Mouse (Mus musculus): ENCODE measurements at regions not wholly inside any gene's neighbourhood (a gene's known extent, or its start where the extent isn't known, plus 50 kb on each side); places are given as distances from the start of the nearest gene placed in this dataset.

- Histone ChIP-seq H3K4me3 (ENCODE audit: insufficient read depth, poor library complexity, severe bottlenecking) (no peak overlapping the region), H3K36me3 (ENCODE audit: control insufficient read depth, insufficient read depth) (no peaks in the 10 kb centered on the region), H3ac (ENCODE audit: control insufficient read depth, insufficient read length, low read depth) (no peak overlapping the region), H3K79me2 (ENCODE audit: control insufficient read depth, insufficient read depth) (no peaks in the 10 kb centered on the region), H3K27me3 (ENCODE audit: control insufficient read depth, insufficient read depth, insufficient read length) (no peaks in the 10 kb centered on the region), H3K79me3 (ENCODE audit: low read depth) (no peaks in the 10 kb centered on the region)
- TF ChIP-seq USF1 (IDR thresholded peaks at IDR 0.05; ENCODE audit: low read depth), result no peak
- no peak for TF ChIP-seq MYOG (IDR thresholded peaks at IDR 0.05; ENCODE audit: control insufficient read depth, extremely low read depth, insufficient read length)
- TF ChIP-seq CEBPB (IDR thresholded peaks at IDR 0.05; ENCODE audit: low read depth), result no peak
- TF ChIP-seq MYOD1 (IDR thresholded peaks at IDR 0.05; ENCODE audit: control insufficient read depth, insufficient read length, low read depth), result no peak
- no peak for TF ChIP-seq MAX (IDR thresholded peaks at IDR 0.05)
- TF ChIP-seq CTCF (IDR thresholded peaks at IDR 0.05; ENCODE audit: control insufficient read depth, insufficient read depth, insufficient read length), result no peak
- no peak for TF ChIP-seq FOSL1 (IDR thresholded peaks at IDR 0.05; ENCODE audit: insufficient read depth, low read length, poor library complexity, severe bottlenecking)
Observed at GRCm38 (mm10) chr1:136776211-136776610, 151.5 kb downstream of the Zfp281 start.

- Histone ChIP-seq H3K4me3 (ENCODE audit: insufficient read depth, poor library complexity, severe bottlenecking) (no peak overlapping the region), H3K27me3 (ENCODE audit: control insufficient read depth, insufficient read depth, insufficient read length) (no peaks in the 10 kb centered on the region), H3K79me3 (ENCODE audit: low read depth) (no peaks in the 10 kb centered on the region), H3ac (ENCODE audit: control insufficient read depth, insufficient read length, low read depth) (no peak overlapping the region), H3K79me2 (ENCODE audit: control insufficient read depth, insufficient read depth) (no peaks in the 10 kb centered on the region), H3K36me3 (ENCODE audit: control insufficient read depth, insufficient read depth) (no peaks in the 10 kb centered on the region)
- TF ChIP-seq FOSL1 (IDR thresholded peaks at IDR 0.05; ENCODE audit: insufficient read depth, low read length, poor library complexity, severe bottlenecking) (no peak), MAX (IDR thresholded peaks at IDR 0.05) (no peak), MYOD1 (IDR thresholded peaks at IDR 0.05; ENCODE audit: control insufficient read depth, insufficient read length, low read depth) (no peak), CEBPB (IDR thresholded peaks at IDR 0.05; ENCODE audit: low read depth) (no peak), CTCF (IDR thresholded peaks at IDR 0.05; ENCODE audit: control insufficient read depth, insufficient read depth, insufficient read length) (no peak), USF1 (IDR thresholded peaks at IDR 0.05; ENCODE audit: low read depth) (no peak), MYOG (IDR thresholded peaks at IDR 0.05; ENCODE audit: control insufficient read depth, extremely low read depth, insufficient read length) (no peak)
Observed at GRCm38 (mm10) chr1:136777263-136777980, 152.7 kb downstream of the Zfp281 start.

GRCm38 (mm10) chr1:136779384-136779783, 154.7 kb downstream of the Zfp281 start:
- Histone ChIP-seq H3K36me3 (ENCODE audit: control insufficient read depth, insufficient read depth) (no peaks in the 10 kb centered on the region), H3K79me2 (ENCODE audit: control insufficient read depth, insufficient read depth) (no peaks in the 10 kb centered on the region), H3ac (ENCODE audit: control insufficient read depth, insufficient read length, low read depth) (no peak overlapping the region), H3K27me3 (ENCODE audit: control insufficient read depth, insufficient read depth, insufficient read length) (no peaks in the 10 kb centered on the region), H3K79me3 (ENCODE audit: low read depth) (no peaks in the 10 kb centered on the region), H3K4me3 (ENCODE audit: insufficient read depth, poor library complexity, severe bottlenecking) (no peak overlapping the region)
- TF ChIP-seq USF1 (IDR thresholded peaks at IDR 0.05; ENCODE audit: low read depth) (no peak), CTCF (IDR thresholded peaks at IDR 0.05; ENCODE audit: control insufficient read depth, insufficient read depth, insufficient read length) (no peak), CEBPB (IDR thresholded peaks at IDR 0.05; ENCODE audit: low read depth) (no peak)

GRCm38 (mm10) chr1:136781561-136782025, 156.9 kb downstream of the Zfp281 start:
- Histone ChIP-seq H3K79me3 (ENCODE audit: low read depth) (no peaks in the 10 kb centered on the region), H3K79me2 (ENCODE audit: control insufficient read depth, insufficient read depth) (no peaks in the 10 kb centered on the region), H3K36me3 (ENCODE audit: control insufficient read depth, insufficient read depth) (no peaks in the 10 kb centered on the region), H3K4me3 (ENCODE audit: insufficient read depth, poor library complexity, severe bottlenecking) (no peak overlapping the region), H3K27me3 (ENCODE audit: control insufficient read depth, insufficient read depth, insufficient read length) (no peaks in the 10 kb centered on the region), H3ac (ENCODE audit: control insufficient read depth, insufficient read length, low read depth) (no peak overlapping the region)
- TF ChIP-seq FOSL1 (IDR thresholded peaks at IDR 0.05; ENCODE audit: insufficient read depth, low read length, poor library complexity, severe bottlenecking) (no peak), CEBPB (IDR thresholded peaks at IDR 0.05; ENCODE audit: low read depth) (no peak), CTCF (IDR thresholded peaks at IDR 0.05; ENCODE audit: control insufficient read depth, insufficient read depth, insufficient read length) (no peak), MAX (IDR thresholded peaks at IDR 0.05) (no peak), USF1 (IDR thresholded peaks at IDR 0.05; ENCODE audit: low read depth) (no peak), MYOG (IDR thresholded peaks at IDR 0.05; ENCODE audit: control insufficient read depth, extremely low read depth, insufficient read length) (no peak), MYOD1 (IDR thresholded peaks at IDR 0.05; ENCODE audit: control insufficient read depth, insufficient read length, low read depth) (no peak)

- Histone ChIP-seq H3K79me3 (ENCODE audit: low read depth) (no peaks in the 10 kb centered on the region), H3K79me2 (ENCODE audit: control insufficient read depth, insufficient read depth) (no peaks in the 10 kb centered on the region), H3K27me3 (ENCODE audit: control insufficient read depth, insufficient read depth, insufficient read length) (no peaks in the 10 kb centered on the region), H3K36me3 (ENCODE audit: control insufficient read depth, insufficient read depth) (no peaks in the 10 kb centered on the region), H3ac (ENCODE audit: control insufficient read depth, insufficient read length, low read depth) (no peak overlapping the region), H3K4me3 (ENCODE audit: insufficient read depth, poor library complexity, severe bottlenecking) (no peak overlapping the region)
- TF ChIP-seq MYOG (IDR thresholded peaks at IDR 0.05; ENCODE audit: control insufficient read depth, extremely low read depth, insufficient read length) (no peak), USF1 (IDR thresholded peaks at IDR 0.05; ENCODE audit: low read depth) (no peak), MYOD1 (IDR thresholded peaks at IDR 0.05; ENCODE audit: control insufficient read depth, insufficient read length, low read depth) (no peak), CEBPB (IDR thresholded peaks at IDR 0.05; ENCODE audit: low read depth) (no peak), FOSL1 (IDR thresholded peaks at IDR 0.05; ENCODE audit: insufficient read depth, low read length, poor library complexity, severe bottlenecking) (no peak), CTCF (IDR thresholded peaks at IDR 0.05; ENCODE audit: control insufficient read depth, insufficient read depth, insufficient read length) (no peak), MAX (IDR thresholded peaks at IDR 0.05) (no peak)
Observed at GRCm38 (mm10) chr1:136782261-136782660, 157.6 kb downstream of the Zfp281 start.

Data from C2C12 (cell line).